Mouse (Mus musculus) lung, embryonic 16.5 days (tissue): ENCODE data around the gene Msi1. TPM values are rescaled to one million over a fixed set of nuclear protein-coding genes. Genes with fewer than 3 reads are reported as not detected.

Experiments used
- ATAC-seq: fragments of 200-750 bp; cut with Nextera tagmentation; 2 replicates; pipeline ENCODE4 v1.8.0; 2017; ENCODE audit warnings: low read depth, mild to moderate bottlenecking, moderate library complexity
- H3K27ac ChIP-seq: fragments of 300-500 bp; sonication (generic); 2 replicates; pipeline ENCODE4 v1.5.1; 2014; ENCODE audit warnings: mild to moderate bottlenecking, control low read depth, low read length
- H3K27me3 ChIP-seq: fragments of 300-500 bp; sonication (generic); 2 replicates; pipeline ENCODE4 v1.6.1; 2014; ENCODE audit warnings: low read depth, low read length, mixed read lengths; ENCODE audit not compliant: control insufficient read depth, insufficient read depth
- H3K36me3 ChIP-seq: fragments of 300-500 bp; sonication (generic); 2 replicates; pipeline ENCODE4 v1.6.1; 2014; ENCODE audit warnings: low read length; ENCODE audit not compliant: control insufficient read depth, insufficient read depth
- H3K4me1 ChIP-seq: fragments of 300-500 bp; sonication (generic); replicated peaks from 2 replicates; pipeline ENCODE4 v1.6.1; 2014; ENCODE audit warnings: low read length, mixed read lengths; ENCODE audit not compliant: control insufficient read depth, insufficient read depth
- H3K4me2 ChIP-seq: fragments of 300-500 bp; sonication (generic); 2 replicates; pipeline ENCODE4 v1.6.1; 2014; ENCODE audit warnings: low read depth, low read length, control low read depth
- H3K4me3 ChIP-seq: fragments of 300-500 bp; sonication (generic); 2 replicates; pipeline ENCODE4 v1.5.1; 2014; ENCODE audit warnings: mild to moderate bottlenecking, low read length, control low read depth
- H3K9ac ChIP-seq: fragments of 300-500 bp; sonication (generic); 2 replicates; pipeline ENCODE4 v1.6.1; 2014; ENCODE audit warnings: low read length, control low read depth
- H3K9me3 ChIP-seq: fragments of 300-500 bp; sonication (generic); 2 replicates; pipeline ENCODE4 v1.6.1; 2016; ENCODE audit warnings: low read length; ENCODE audit not compliant: control insufficient read depth
- WGBS: fragments of 180-500 bp; shearing (Covaris S2); extraction: QIAGEN DNeasy Blood & Tissue Kit; methylation state at CpG from one replicate; pipeline ENCODE4 v1.1.7; 2014; 5-methylcytosine and 5-hydroxymethylcytosine counted together
- polyA plus RNA-seq: library from polyadenylated mRNA; unstranded; fragments of >200 nt; fragmentation: Nextera tagmentation; extraction: Ambion mirVana; gene quantifications from 2 replicates; pipeline ENCODE4 v1.2.1, GENCODE M21; 2015

The Msi1 gene
- polyA plus RNA-seq, 1 experiment from 2014 or later: 6.0 TPM

DNA sequence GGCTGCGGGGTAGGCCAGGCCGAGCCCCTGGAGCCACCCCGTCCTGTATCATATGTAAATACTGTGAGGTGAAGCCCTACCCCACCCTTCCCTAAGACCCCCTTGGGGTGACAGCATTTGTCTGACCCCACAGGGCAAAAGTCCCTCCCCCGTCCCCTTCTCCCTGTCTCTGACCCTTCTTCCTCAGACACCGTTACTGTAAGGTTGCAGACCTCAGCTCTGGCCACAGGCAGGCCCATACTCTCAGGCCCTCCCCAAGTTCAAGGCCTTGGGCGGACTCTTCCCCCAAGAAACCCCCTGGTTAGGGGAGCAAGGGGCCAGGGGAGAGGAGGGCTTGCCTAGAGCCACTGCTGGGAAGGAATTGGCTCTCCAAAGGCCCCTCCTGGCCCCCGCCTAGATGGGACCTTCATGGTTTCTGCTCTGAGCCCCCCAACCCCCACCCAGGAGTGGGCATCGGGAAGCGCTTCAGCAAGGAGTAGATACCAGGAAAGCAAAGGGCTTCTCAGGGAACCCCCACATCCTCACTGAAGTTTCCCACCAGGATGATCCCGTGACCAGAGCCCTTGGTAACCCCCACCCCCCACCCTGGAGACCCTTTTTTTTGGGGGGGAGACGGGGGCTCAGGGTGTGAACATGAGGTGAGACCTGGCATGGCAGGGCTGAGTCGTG lies 25.2 kb downstream of the Msi1 start:
- Histone ChIP-seq H3K27ac (no peak overlapping the region), H3K4me2 (no peak overlapping the region), H3K27me3 (no peaks in the 10 kb centered on the region), H3K4me3 (no peak overlapping the region), H3K36me3 (peaks cover 9% of the 10 kb centered on the region), H3K9me3 (no peaks in the 10 kb centered on the region), H3K9ac (no peak overlapping the region), H3K4me1 (no peaks in the 10 kb centered on the region)
- 0 out of 2 replicates have a peak, but pooled peaks have one; percentile 12 for ATAC-seq
- WGBS: 76% methylated on average over 12 of the region's 12 CpGs

DNA sequence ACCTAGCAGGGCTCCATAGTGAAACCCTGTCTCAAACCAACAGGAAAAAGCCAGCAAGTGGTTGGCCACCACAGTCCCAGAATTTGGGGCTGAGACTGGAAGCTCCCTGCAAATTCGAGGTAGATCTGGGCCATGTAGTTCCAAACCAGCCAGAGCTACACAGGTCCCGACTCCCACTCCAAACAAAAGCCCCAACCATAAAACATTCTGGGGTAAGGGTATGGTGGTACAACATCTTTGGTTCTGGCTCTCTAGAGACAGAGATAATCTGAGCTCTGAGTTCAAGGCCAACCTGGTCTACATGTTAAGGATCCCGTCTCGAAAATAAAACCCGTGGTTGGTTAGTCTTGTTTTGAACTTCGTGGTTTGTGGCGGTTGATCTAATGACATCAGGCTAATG lies 26.4 kb downstream of the Msi1 start:
- H3K4me3 ChIP-seq: no peak overlapping the region
- H3K27me3 ChIP-seq: no peaks in the 10 kb centered on the region
- H3K4me1 ChIP-seq: no peaks in the 10 kb centered on the region
- no peak for ATAC-seq
- WGBS: 81% methylated on average over 7 of the region's 7 CpGs
- H3K4me2 ChIP-seq: no peak overlapping the region
- no peaks in the 10 kb centered on the region for H3K9me3 ChIP-seq
- H3K9ac ChIP-seq: no peak overlapping the region
- H3K27ac ChIP-seq: no peak overlapping the region
- peaks cover 9% of the 10 kb centered on the region for H3K36me3 ChIP-seq

DNA sequence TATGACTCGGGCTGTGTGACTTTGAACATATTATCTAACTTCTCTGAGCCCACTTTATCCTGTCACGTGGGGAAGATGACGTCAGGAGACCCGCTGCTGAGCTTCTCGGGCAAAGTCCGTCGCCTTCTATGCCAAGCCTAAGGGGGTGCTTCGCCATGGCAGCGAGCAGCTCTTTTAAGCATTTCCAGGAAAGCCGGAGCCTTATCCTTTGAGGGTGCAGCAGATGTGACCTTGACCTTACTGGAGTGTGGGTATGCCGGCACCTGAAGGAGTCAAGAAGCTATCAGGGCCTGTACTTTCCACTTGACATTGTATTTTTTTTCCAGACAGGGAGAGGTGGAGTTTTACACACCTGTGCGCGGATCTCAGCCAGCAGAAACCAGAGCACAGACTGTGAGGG lies 29.5 kb downstream of the Msi1 start:
- Histone ChIP-seq H3K9ac (no peak overlapping the region; the same call in 1 of the 2 replicates), H3K36me3 (no peaks in the 10 kb centered on the region), H3K4me1 (no peaks in the 10 kb centered on the region), H3K27me3 (no peaks in the 10 kb centered on the region), H3K4me2 (no peak overlapping the region), H3K9me3 (no peaks in the 10 kb centered on the region), H3K27ac (no peak overlapping the region), H3K4me3 (no peak overlapping the region)
- peak; percentile 38; the same call in 1 of the 2 replicates for ATAC-seq
- 39% methylated on average over 13 of the region's 13 CpGs for WGBS

DNA sequence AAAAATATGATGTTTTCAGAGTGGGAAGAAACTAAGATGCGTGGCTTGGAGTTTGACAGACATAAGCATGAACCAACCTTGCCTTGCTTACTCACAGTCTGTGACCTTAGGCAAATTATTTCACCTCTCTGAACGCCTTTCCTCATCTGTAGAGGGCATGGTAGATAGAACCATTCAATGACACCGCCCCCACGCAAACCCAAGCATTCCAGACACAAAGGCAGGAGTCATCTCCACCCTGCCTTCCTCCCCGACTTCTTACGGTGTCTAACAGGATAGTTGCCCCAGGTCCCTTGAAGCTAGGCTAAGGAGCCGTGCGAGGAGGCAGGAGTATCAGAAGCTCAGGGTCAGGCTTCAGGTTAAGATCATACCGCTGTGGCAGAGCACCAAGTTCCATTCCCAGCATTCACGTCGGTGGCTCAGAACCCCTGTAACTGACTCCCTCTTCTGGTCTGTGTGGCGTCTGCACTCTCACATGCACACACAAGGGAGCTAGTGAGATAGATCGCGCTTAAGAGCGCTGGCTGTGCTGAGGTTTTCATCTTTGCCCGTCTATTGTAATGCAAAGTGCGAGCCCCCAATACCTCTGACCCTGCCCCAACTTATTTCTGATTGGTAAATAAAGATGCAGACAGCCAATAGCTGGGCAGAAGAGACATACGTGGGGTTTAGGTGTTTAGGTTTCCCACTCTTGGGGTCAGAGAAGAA lies 35.2 kb downstream of the Msi1 start:
- Histone ChIP-seq H3K9me3 (no peaks in the 10 kb centered on the region), H3K36me3 (no peaks in the 10 kb centered on the region), H3K27me3 (no peaks in the 10 kb centered on the region), H3K9ac (no peak overlapping the region), H3K27ac (no peak overlapping the region), H3K4me1 (no peaks in the 10 kb centered on the region), H3K4me2 (no peak overlapping the region), H3K4me3 (no peak overlapping the region)
- ATAC-seq: no peak
- 75% methylated on average over 18 of the region's 18 CpGs for WGBS

DNA sequence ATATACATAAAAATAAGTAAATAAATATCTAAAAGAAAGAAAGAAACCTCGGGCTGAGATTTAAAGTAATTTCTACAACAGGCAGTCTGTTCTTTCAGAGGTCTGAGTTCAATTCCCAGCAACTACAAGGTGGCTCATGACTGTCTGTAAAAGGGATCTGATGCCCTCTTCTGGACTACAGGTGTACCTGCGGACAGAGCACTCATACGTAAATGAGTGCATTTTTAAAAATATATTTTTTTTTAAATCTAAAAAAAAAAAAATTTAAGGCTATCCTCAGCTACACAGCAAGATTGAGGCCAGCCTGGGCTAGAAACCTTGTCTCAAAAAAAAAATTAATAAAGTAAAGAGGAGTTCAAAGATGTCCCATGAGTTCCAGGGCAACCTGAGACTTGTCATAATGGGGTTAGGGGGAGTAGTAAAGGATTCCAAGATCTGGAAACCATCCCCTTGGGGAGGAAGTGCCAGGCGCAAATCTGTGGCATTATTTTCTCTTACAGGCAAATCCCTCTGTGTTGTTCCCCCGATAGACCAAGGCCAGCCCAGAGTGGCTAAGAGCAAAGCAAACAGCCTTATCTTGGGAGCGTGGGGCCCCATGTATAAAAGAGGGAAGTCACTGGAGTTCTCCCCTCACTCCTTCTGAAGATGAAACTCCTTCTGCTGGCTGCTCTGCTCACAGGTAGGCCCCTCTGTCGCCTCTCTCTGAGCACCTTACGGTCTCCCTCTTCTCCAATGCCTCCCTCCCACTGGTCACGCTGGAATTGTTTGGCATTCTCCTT lies 36.4 kb downstream of the Msi1 start, which contains the start of gene Pla2g1b:
Pla2g1b (plus strand) TSS at position 621 of the 779 bp plus-strand sequence.
- no peak within 1 kb of the TSS for H3K4me3 ChIP-seq
- H3K4me2 ChIP-seq: no peak within 1 kb of the TSS
- H3K4me1 ChIP-seq: no peaks in the 10 kb centered on the region; the same call in 1 of the 2 replicates
- no peak within 1 kb of the TSS for H3K27ac ChIP-seq
- no peaks in the 10 kb centered on the region for H3K27me3 ChIP-seq
- H3K36me3 ChIP-seq: no peaks in the 10 kb centered on the region
- 26% methylated on average over 9 of the region's 9 CpGs for WGBS
- no peaks in the 10 kb centered on the region for H3K9me3 ChIP-seq
- ATAC-seq: peak; percentile 29; the same call in 1 of the 2 replicates
- H3K9ac ChIP-seq: no peak within 1 kb of the TSS

DNA sequence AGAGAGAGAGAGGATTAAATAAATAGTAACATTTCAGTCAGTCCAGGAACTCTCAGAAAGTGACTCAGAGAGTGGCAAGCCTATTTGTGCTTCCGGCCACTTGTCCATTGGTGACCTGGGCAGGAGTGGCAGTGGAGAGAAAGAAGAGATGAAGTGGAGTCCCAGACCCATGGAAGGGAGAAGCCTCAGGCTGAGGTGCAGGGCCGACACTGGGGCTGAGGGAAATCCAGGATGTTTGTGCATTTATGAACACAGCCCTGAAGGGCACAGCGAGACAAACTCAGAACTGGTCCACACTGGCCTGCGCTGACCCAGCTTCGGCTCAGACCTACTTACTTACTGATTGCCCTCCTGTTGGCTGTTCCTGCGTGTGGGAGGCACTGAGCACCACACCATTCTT lies 40.4 kb downstream of the Msi1 start:
- no peaks in the 10 kb centered on the region for H3K36me3 ChIP-seq
- no peaks in the 10 kb centered on the region for H3K27me3 ChIP-seq
- H3K4me3 ChIP-seq: no peak overlapping the region
- ATAC-seq: peak; percentile 62
- H3K9ac ChIP-seq: no peak overlapping the region
- 49% methylated on average over 6 of the region's 6 CpGs for WGBS
- H3K27ac ChIP-seq: 0 out of 2 replicates have a peak overlapping the region, but pooled peaks have one; percentile 16
- H3K4me1 ChIP-seq: no peaks in the 10 kb centered on the region; the same call in 1 of the 2 replicates
- no peak overlapping the region for H3K4me2 ChIP-seq
- H3K9me3 ChIP-seq: no peaks in the 10 kb centered on the region

DNA sequence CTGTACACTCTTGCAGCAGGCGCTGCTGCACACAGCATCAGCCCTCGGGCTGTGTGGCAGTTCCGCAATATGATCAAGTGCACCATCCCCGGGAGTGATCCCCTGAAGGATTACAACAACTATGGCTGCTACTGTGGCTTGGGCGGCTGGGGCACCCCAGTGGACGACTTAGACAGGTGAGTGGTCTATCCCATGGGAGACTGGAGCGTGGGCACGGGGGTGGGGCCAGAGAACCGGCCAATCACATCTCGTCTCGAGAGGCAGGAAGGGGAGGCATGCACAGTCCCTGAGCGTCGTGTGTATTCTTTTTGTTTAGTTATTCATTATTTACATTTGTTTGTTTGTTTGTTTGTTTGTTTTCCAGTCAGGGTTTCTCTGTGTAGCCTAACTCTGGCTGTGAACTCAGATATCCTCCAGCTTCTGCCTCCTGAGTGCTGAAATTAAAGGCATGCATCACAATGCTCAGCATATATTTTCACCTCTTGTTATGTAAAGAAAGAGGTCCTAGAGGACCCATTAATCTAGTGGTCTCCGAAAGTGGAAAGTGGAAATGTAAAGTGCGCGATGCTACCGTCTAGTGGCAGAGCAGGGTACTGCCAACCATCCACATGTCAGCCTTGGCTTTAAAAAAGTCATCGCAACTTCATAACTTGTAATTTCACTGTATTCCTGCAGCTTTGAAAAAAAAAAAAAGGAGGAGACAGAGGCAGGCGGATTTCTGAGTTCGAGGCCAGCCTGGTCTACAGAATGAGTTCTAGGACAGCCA lies 41.5 kb downstream of the Msi1 start:
- Histone ChIP-seq H3K4me2 (no peak overlapping the region), H3K4me3 (no peak overlapping the region), H3K9me3 (no peaks in the 10 kb centered on the region), H3K27ac (no peak overlapping the region), H3K4me1 (peaks cover 2% of the 10 kb centered on the region; the same call in 1 of the 2 replicates), H3K36me3 (no peaks in the 10 kb centered on the region), H3K27me3 (no peaks in the 10 kb centered on the region), H3K9ac (no peak overlapping the region)
- no peak for ATAC-seq
- WGBS: 35% methylated on average over 20 of the region's 20 CpGs

DNA sequence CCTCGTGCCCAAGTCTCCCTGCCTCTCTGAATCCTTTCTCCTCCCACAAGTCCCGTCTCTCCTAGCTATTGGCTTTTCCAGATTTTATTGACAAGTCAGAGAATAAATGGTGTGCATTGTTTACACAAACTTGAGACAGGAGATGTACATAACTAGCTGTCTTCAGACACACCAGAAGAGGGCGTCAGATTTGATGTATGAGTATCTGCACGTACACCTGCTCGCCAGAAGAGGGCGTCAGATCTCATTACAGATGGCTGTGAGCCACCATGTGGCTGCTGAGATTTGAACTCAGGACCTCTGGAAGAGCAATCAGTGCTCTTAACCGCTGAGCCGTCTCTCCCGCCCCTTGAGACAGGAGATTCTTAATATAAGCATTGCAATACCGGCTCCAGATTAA lies 43.8 kb downstream of the Msi1 start:
- peaks cover 2% of the 10 kb centered on the region; the same call in 1 of the 2 replicates for H3K4me1 ChIP-seq
- H3K4me2 ChIP-seq: no peak overlapping the region
- no peak overlapping the region for H3K9ac ChIP-seq
- no peaks in the 10 kb centered on the region for H3K27me3 ChIP-seq
- no peaks in the 10 kb centered on the region; the same call in 1 of the 2 replicates for H3K36me3 ChIP-seq
- H3K27ac ChIP-seq: no peak overlapping the region
- no peak for ATAC-seq
- no peak overlapping the region for H3K4me3 ChIP-seq
- 68% methylated on average over 10 of the region's 10 CpGs for WGBS
- H3K9me3 ChIP-seq: no peaks in the 10 kb centered on the region
